Mouse (Mus musculus) small intestine, adult 2 months (tissue): Measurements from ENCODE around the gene Slc25a43. TPM values are rescaled to one million over a fixed set of nuclear protein-coding genes. Genes with fewer than 3 reads are reported as not detected.

Source experiments
- H3K27ac ChIP-seq: fragments of 200-500 bp; 2 replicates; pipeline ENCODE4 v1.5.1; 2012; ENCODE audit warnings: low read depth, low read length, control low read depth, inconsistent platforms; ENCODE audit not compliant: insufficient read depth
- H3K27me3 ChIP-seq: fragments of 200-500 bp; 2 replicates; pipeline ENCODE4 v1.6.1; 2012; ENCODE audit warnings: mild to moderate bottlenecking, moderate library complexity, low read length, inconsistent platforms; ENCODE audit not compliant: control insufficient read depth, insufficient read depth
- H3K36me3 ChIP-seq: fragments of 200-500 bp; 2 replicates; pipeline ENCODE4 v1.6.1; 2012; ENCODE audit warnings: mild to moderate bottlenecking, low read length, control low read depth, inconsistent platforms; ENCODE audit not compliant: control insufficient read depth, insufficient read depth
- H3K4me1 ChIP-seq: fragments of 200-500 bp; 2 replicates; pipeline ENCODE4 v1.6.1; 2012; ENCODE audit warnings: low read length, inconsistent platforms, mixed read lengths; ENCODE audit not compliant: control insufficient read depth, insufficient read depth, insufficient read length
- H3K4me3 ChIP-seq: fragments of 200-500 bp; 2 replicates; pipeline ENCODE4 v1.5.1; 2012; ENCODE audit warnings: low read depth, mild to moderate bottlenecking, control low read depth, inconsistent platforms, low read length, moderate library complexity
- CTCF ChIP-seq: fragments of 200-500 bp; IDR thresholded peaks from 2 replicates; pipeline ENCODE4 v1.5.1; 2012; ENCODE audit warnings: low read depth, mild to moderate bottlenecking, control low read depth, inconsistent platforms, low read length, moderate library complexity, mixed read lengths; ENCODE audit not compliant: insufficient replicate concordance, insufficient read length; ENCODE audit errors: extremely low read depth
- POLR2A ChIP-seq: fragments of 200-500 bp; IDR thresholded peaks from 2 replicates; pipeline ENCODE4 v1.6.1; 2012; ENCODE audit warnings: low read depth, mild to moderate bottlenecking, control low read depth, inconsistent platforms, low read length, moderate library complexity
- WGBS: fragments of 180-500 bp; shearing (Covaris S2); methylation state at CpG from one replicate; pipeline ENCODE4 v1.1.7; 2018; 5-methylcytosine and 5-hydroxymethylcytosine counted together
- polyA plus RNA-seq: library from polyadenylated mRNA; depleted of rRNA; stranded (reverse); fragments of >200 nt; gene quantifications from 2 replicates; pipeline ENCODE4 v1.2.3, GENCODE M21; 2012

The Slc25a43 gene
- polyA plus RNA-seq, 1 experiment: 1.1 TPM

DNA sequence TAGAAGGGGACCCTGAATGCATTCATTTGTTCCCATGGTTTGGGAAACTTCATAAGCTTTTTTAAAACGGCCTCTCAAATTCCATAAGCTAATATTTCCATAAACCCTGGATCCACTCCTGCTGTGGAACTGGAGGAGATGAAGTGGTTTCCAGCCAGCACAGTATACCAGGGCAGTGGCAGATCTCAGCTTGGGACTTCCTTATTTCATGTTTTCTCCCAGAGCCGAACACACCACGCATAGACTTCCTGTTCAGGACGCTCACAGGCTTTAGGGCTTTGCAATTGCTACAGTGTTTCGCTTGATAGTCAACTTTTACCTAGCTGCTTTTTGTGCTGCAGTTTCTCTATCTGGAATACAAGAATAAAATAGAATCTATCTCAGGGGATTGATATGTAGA lies 59.7 kb downstream of the Slc25a43 start:
- H3K4me3 ChIP-seq: no peak overlapping the region
- TF ChIP-seq POLR2A: no peak
- WGBS: 49% methylated on average over 5 of the region's 5 CpGs
- peaks cover 8% of the 10 kb centered on the region; the same call in 1 of the 2 replicates for H3K4me1 ChIP-seq
- no peaks in the 10 kb centered on the region for H3K27me3 ChIP-seq
- H3K36me3 ChIP-seq: peaks cover 5% of the 10 kb centered on the region
- H3K27ac ChIP-seq: peak overlapping the region; percentile 7; the same call in 1 of the 2 replicates

DNA sequence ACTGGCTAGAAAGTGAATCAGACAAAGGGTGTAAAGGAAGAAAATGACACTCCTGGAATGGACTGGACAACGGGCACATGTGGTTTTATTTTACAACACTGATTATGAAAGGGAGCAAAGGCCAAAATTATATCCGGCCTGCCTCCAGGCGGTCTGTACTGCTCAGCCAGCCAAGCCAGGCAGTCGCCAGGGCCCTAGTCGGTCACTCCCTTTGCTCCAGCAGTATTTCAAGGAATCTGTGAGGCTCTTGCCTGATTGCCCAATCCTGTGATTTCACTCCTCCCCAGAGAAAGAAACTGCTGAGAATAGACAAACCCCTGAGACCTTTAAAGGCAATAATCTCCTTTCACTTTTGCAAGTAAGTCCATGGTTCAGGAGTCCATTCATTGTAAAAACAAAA lies 60.7 kb downstream of the Slc25a43 start:
- 30% methylated on average over 5 of the region's 5 CpGs for WGBS

DNA sequence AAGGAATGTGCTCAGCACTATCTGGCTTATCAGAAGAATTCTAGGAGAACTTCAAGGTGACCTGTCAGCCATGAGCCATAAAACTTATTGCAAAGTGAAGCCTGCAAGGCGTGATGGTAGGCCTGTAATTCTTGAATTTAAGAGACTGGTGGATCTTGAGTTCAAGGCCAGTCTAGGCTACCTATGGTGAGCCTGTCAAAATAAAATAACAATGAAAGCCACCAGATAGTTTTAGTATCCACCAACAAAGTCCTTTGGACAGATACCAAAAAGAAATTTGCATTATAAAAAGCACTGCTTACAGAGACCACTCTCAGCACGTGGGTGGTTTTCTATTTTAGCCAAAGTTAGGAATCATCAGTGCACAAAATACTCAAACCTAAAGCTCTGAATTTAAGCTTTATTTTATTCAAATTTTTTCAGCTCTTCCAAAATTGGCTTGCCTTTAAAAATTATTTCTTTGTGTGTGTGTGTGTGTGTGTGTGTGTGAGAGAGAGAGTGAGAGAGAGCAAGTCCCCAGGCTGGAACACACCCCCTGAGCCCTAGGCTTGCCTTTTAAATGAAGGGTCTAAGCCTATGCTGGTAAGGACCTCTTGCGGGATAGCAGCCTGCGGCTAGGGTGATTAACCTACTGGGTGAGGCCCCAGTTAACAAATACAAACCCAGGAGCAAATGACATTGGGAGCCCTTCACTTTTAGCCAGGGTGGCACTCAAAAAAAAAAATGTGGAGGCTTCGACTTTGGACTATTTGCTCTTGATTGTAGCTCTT lies 62.2 kb downstream of the Slc25a43 start:
- H3K4me1 ChIP-seq: peaks cover 10% of the 10 kb centered on the region; the same call in 1 of the 2 replicates
- H3K27me3 ChIP-seq: no peaks in the 10 kb centered on the region
- H3K27ac ChIP-seq: peak overlapping the region; percentile 91
- no peaks in the 10 kb centered on the region for H3K36me3 ChIP-seq
- TF ChIP-seq CTCF: no peak
- no peak for TF ChIP-seq POLR2A
- WGBS: 61% methylated on average over 5 of the region's 5 CpGs
- H3K4me3 ChIP-seq: no peak overlapping the region

More for the DNA sequence above, 60.7 kb downstream of the Slc25a43 start:
- H3K4me3 ChIP-seq: no peak overlapping the region
- H3K4me1 ChIP-seq: peaks cover 10% of the 10 kb centered on the region; the same call in 1 of the 2 replicates
- no peaks in the 10 kb centered on the region for H3K27me3 ChIP-seq
- H3K27ac ChIP-seq: peak overlapping the region; percentile 70
- H3K36me3 ChIP-seq: no peaks in the 10 kb centered on the region
- no peak for TF ChIP-seq CTCF
- TF ChIP-seq POLR2A: no peak

DNA sequence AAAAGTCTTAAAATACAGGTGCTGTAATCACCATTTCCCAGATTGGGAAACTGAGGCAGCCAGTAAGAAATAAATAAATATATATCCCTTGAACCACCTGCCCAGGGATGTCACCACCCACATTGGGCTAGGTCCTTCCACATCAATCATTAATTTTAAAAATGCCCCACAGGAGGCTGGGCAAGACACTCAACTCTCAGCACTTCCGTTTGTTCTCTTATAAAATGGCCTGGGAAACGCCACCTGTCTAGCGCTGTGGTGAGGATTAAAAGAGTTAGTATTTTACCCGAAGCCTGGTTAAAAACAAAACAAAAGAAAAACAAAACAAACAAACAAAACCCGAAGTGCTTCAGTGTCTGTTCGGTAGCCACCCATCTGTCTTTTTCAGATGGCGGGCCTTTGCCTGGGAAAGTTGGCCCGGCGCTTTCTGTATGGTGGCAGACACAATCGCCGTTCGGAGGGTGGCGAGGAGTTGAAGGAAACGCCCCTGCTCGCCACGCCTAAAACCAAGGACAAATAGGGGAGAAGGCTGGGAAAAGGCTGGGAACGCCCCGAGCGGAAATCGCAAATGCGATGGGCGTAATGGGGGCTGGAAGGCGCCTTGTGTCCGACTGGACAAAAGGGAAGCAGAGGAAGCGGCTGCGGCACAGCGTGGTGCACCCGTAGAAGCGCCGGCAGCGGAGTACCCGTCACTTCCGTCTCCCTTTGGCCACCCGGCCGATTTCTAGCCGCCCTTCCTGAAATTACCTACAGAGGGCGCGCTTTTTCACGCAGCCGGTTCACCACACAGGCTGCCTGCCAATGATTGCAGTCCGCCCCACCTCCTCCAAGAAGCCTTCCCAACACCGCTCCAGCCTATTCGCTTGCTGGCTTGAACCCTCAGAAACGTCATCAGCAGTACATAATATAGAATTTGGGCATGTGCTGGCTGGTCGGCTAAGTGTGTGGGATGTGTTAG lies 64.2 kb downstream of the Slc25a43 start:
- H3K36me3 ChIP-seq: no peaks in the 10 kb centered on the region
- TF ChIP-seq POLR2A: peak; percentile 54; the same call in 1 of the 2 replicates
- peak; percentile 58; the same call in 1 of the 2 replicates for TF ChIP-seq CTCF
- H3K4me1 ChIP-seq: peaks cover 10% of the 10 kb centered on the region; the same call in 1 of the 2 replicates
- peak overlapping the region; percentile 54 for H3K4me3 ChIP-seq
- peak overlapping the region; percentile 91 for H3K27ac ChIP-seq
- no peaks in the 10 kb centered on the region for H3K27me3 ChIP-seq
- WGBS: 9% methylated on average over 45 of the region's 45 CpGs

DNA sequence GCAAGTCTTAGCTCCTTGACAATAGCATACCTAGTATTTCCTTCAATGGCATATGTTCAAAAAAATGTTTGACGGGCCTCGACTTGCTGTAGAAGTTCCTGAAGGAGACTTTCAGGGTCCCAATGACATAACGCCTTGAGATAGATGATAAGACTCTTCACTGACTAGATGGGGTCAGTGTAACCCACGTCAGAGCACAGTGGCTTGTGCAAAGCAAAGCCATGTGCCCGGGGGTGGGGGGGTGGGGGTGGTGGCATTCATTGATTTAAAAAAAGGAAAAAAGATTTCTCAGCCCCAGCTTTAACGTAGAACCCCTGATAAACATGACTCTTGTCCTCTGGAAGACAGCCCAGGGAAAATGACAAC lies 64.8 kb downstream of the Slc25a43 start:
- H3K36me3 ChIP-seq: no peaks in the 10 kb centered on the region
- H3K27ac ChIP-seq: peak overlapping the region; percentile 67; the same call in 1 of the 2 replicates
- WGBS: 51% methylated on average over 6 of the region's 6 CpGs
- TF ChIP-seq POLR2A (no peak), CTCF (no peak)
- peaks cover 7% of the 10 kb centered on the region; the same call in 1 of the 2 replicates for H3K4me1 ChIP-seq
- no peaks in the 10 kb centered on the region for H3K27me3 ChIP-seq
- 0 out of 2 replicates have a peak overlapping the region, but pooled peaks have one; percentile 54 for H3K4me3 ChIP-seq

DNA sequence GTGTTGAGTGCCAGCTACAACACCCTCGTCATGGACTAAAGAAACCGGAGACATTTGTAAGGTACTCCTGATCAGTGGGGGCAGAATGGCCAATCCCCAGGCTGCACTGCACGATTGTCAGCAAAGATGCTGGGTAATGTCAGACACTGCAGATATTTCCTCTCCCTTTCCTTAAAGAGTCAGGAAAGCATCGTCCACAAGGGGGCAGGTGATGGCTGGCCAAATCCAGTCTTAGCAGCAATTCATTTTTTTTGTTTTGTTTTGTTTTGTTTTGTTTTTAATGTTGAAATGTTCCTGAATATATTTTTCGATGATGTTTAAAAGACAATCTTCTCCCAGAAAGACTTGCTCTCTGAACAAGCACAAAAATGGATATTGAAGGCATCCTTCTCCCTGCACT lies 67.9 kb downstream of the Slc25a43 start:
- TF ChIP-seq CTCF: no peak
- no peak for TF ChIP-seq POLR2A
- H3K27me3 ChIP-seq: no peaks in the 10 kb centered on the region
- no peak overlapping the region for H3K4me3 ChIP-seq
- peaks cover 8% of the 10 kb centered on the region; the same call in 1 of the 2 replicates for H3K4me1 ChIP-seq
- WGBS: 37% methylated on average over 5 of the region's 5 CpGs
- no peaks in the 10 kb centered on the region for H3K36me3 ChIP-seq
- no peak overlapping the region for H3K27ac ChIP-seq
